Mouse (Mus musculus): ENCODE results near the gene Maml3.

Gene Maml3

DNA sequence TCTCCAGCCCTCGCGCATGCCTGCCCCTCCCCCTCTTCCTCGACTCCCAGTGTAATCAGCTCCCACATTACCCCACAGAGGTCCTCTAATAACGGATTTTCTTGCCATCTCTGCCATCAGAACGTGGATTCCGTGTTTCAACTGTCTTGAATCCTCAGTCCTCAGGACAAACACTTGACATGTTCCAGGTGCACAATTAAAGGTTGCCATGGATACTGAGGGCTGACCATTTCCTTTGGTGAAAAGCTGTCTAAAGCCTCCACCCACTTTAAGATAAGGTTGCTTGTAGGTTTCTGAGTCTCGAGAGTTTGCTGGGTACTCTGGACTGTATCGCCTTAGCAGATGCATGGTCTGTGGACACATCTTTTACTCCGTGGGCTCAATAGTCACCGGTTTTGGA, 458.6 kb downstream of the Maml3 start:
- DNase-seq: no peak

- no peak for DNase-seq
Measured at GRCm38 (mm10) chr3:51645484-51645883, 459.4 kb downstream of the Maml3 start.

GRCm38 (mm10) chr3:51638260-51638659, 466.6 kb downstream of the Maml3 start:
- DNase-seq: no peak

DNA sequence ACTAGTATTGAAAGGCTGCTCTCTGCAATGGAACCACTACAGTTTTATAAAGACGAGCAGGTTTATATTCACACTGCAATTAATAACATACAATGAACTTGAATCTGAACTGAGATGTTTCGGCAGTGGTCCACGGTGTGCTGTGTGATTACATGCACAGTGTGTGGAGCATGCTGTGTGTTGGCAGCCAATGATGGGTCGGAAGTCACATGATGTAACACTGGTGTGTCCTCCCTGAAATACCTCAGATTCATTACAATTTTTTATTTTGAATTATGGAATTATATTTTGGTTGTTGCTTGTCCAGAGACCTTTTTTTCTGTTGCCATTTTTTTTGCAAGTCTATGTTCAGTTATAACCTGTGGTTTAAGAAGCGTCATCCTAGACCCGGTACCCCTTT, 467.6 kb downstream of the Maml3 start:
- DNase-seq: no peak

DNA sequence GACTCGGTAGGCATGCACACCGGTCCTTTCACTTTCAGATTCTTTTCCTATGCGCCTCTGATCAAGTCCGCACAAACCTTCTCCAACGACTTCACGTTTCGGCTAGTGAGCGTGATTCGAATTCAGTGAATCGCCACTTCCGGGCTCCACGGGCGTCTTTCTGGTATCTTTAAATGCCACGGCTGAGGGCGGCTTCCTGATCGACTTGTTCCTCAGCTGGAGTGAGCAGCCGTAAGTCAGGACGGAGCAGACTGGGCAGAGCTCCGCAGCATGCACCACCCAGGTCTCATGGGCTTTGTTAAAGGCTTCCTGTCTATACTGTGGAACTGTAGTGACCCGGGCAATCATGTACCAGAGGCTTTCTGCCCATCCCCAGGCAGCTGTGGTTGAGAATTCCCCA, 468.2 kb downstream of the Maml3 start:
- no peak for DNase-seq

- DNase-seq: no peak
Measured at GRCm38 (mm10) chr3:51635960-51636359, 468.9 kb downstream of the Maml3 start.

All from kidney, adult 9 months (tissue).